Mouse (Mus musculus): ENCODE measurements around the gene Ube2l3.

- TF ChIP-seq CTCF (conservative IDR thresholded peaks at IDR 0.05; ENCODE audit: insufficient read depth, insufficient read length, low read depth, low read length) (no peak), POLR2A (IDR thresholded peaks at IDR 0.05; ENCODE audit: low read depth, low read length) (no peak)
Observed at GRCm38 (mm10) chr16:17144339-17144738, 58.1 kb downstream of the Ube2l3 start, which contains the start of gene Ydjc.

Data from kidney, adult 2 months (tissue).